Mouse (Mus musculus): ENCODE data around the gene Fads2. TPM values are rescaled to one million over a fixed set of nuclear protein-coding genes. Genes with fewer than 3 reads are reported as not detected.

The Fads2 gene
- polyA plus RNA-seq, 1 experiment from 2014 or later, result 229 TPM

- no peak overlapping the region for H3K4me3 ChIP-seq
- WGBS, result 84% methylated on average over 5 of the region's 5 CpGs
- no peaks in the 10 kb centered on the region for H3K4me1 ChIP-seq (replicated peaks)
- H3K27ac ChIP-seq (replicated peaks), result no peak overlapping the region
- H3K9ac ChIP-seq, result no peak overlapping the region
- no peak for ATAC-seq (ENCODE audit: low FRiP score, low read depth)
- H3K9me3 ChIP-seq, result no peaks in the 10 kb centered on the region
- H3K36me3 ChIP-seq, result no peaks in the 10 kb centered on the region
- H3K4me2 ChIP-seq, result no peak overlapping the region
- H3K27me3 ChIP-seq, result no peaks in the 10 kb centered on the region
These were observed 20.6 kb upstream of the Fads2 start for GRCm38 (mm10) chr19:10122021-10122631.

GRCm38 (mm10) chr19:10116641-10117040 is 15.1 kb upstream of the Fads2 start:
- Histone ChIP-seq H3K36me3 (no peaks in the 10 kb centered on the region), H3K9me3 (no peaks in the 10 kb centered on the region), H3K9ac (no peak overlapping the region), H3K27ac (replicated peaks) (no peak overlapping the region), H3K27me3 (no peaks in the 10 kb centered on the region), H3K4me2 (no peak overlapping the region), H3K4me1 (replicated peaks) (no peaks in the 10 kb centered on the region), H3K4me3 (no peak overlapping the region)
- WGBS, result 58% methylated on average over 3 of the region's 3 CpGs
- ATAC-seq (ENCODE audit: low FRiP score, low read depth), result no peak

- Histone ChIP-seq H3K9me3 (no peaks in the 10 kb centered on the region), H3K27ac (replicated peaks) (no peak overlapping the region), H3K9ac (no peak overlapping the region), H3K36me3 (no peaks in the 10 kb centered on the region), H3K4me1 (replicated peaks) (no peaks in the 10 kb centered on the region), H3K4me3 (no peak overlapping the region), H3K27me3 (no peaks in the 10 kb centered on the region), H3K4me2 (no peak overlapping the region)
- 84% methylated on average over 6 of the region's 6 CpGs for WGBS
- ATAC-seq (ENCODE audit: low FRiP score, low read depth), result no peak
These were observed 14.0 kb upstream of the Fads2 start for GRCm38 (mm10) chr19:10115373-10116158.

- H3K36me3 ChIP-seq, result no peaks in the 10 kb centered on the region
- H3K4me3 ChIP-seq, result no peak overlapping the region
- WGBS, result 74% methylated on average over 4 of the region's 4 CpGs
- ATAC-seq (ENCODE audit: low FRiP score, low read depth), result no peak
- H3K4me2 ChIP-seq, result no peak overlapping the region
- H3K9ac ChIP-seq, result no peak overlapping the region
- H3K27me3 ChIP-seq, result no peaks in the 10 kb centered on the region
- H3K9me3 ChIP-seq, result no peaks in the 10 kb centered on the region
- no peak overlapping the region for H3K27ac ChIP-seq (replicated peaks)
- H3K4me1 ChIP-seq (replicated peaks), result no peaks in the 10 kb centered on the region
These were observed 11.4 kb upstream of the Fads2 start for GRCm38 (mm10) chr19:10112956-10113355.

GRCm38 (mm10) chr19:10108666-10109065 is 7.1 kb upstream of the Fads2 start:
- no peaks in the 10 kb centered on the region for H3K9me3 ChIP-seq
- no peak overlapping the region for H3K27ac ChIP-seq (replicated peaks)
- H3K27me3 ChIP-seq, result no peaks in the 10 kb centered on the region
- no peak for ATAC-seq (ENCODE audit: low FRiP score, low read depth)
- no peaks in the 10 kb centered on the region for H3K36me3 ChIP-seq
- WGBS, result 82% methylated on average over 2 of the region's 2 CpGs
- no peaks in the 10 kb centered on the region for H3K4me1 ChIP-seq (replicated peaks)
- H3K4me2 ChIP-seq, result no peak overlapping the region
- H3K4me3 ChIP-seq, result no peak overlapping the region
- H3K9ac ChIP-seq, result no peak overlapping the region

GRCm38 (mm10) chr19:10108129-10108528 is 6.6 kb upstream of the Fads2 start:
- Histone ChIP-seq H3K9ac (no peak overlapping the region), H3K4me1 (replicated peaks) (no peaks in the 10 kb centered on the region), H3K36me3 (no peaks in the 10 kb centered on the region), H3K4me2 (no peak overlapping the region), H3K27ac (replicated peaks) (no peak overlapping the region), H3K9me3 (no peaks in the 10 kb centered on the region), H3K27me3 (no peaks in the 10 kb centered on the region), H3K4me3 (no peak overlapping the region)
- 100% methylated on average over 1 of the region's 1 CpGs for WGBS
- ATAC-seq (ENCODE audit: low FRiP score, low read depth), result no peak

GRCm38 (mm10) chr19:10107051-10107611 is 5.6 kb upstream of the Fads2 start:
- Histone ChIP-seq H3K27ac (replicated peaks) (no peak overlapping the region), H3K4me1 (replicated peaks) (peaks cover 8% of the 10 kb centered on the region; the same call in 1 of the 2 replicates), H3K4me3 (no peak overlapping the region), H3K9me3 (no peaks in the 10 kb centered on the region), H3K4me2 (no peak overlapping the region), H3K36me3 (no peaks in the 10 kb centered on the region), H3K9ac (no peak overlapping the region), H3K27me3 (no peaks in the 10 kb centered on the region)
- WGBS, result 90% methylated on average over 5 of the region's 5 CpGs
- no peak for ATAC-seq (ENCODE audit: low FRiP score, low read depth)

GRCm38 (mm10) chr19:10106634-10107033 is 5.1 kb upstream of the Fads2 start:
- no peak for ATAC-seq (ENCODE audit: low FRiP score, low read depth)
- Histone ChIP-seq H3K9ac (no peak overlapping the region), H3K9me3 (no peaks in the 10 kb centered on the region), H3K27ac (replicated peaks) (no peak overlapping the region), H3K27me3 (no peaks in the 10 kb centered on the region), H3K36me3 (no peaks in the 10 kb centered on the region), H3K4me1 (replicated peaks) (peaks cover 9% of the 10 kb centered on the region; the same call in 1 of the 2 replicates), H3K4me2 (no peak overlapping the region), H3K4me3 (no peak overlapping the region)
- WGBS, result 89% methylated on average over 2 of the region's 2 CpGs

GRCm38 (mm10) chr19:10105034-10105493 is 3.5 kb upstream of the Fads2 start:
- H3K9ac ChIP-seq, result no peak overlapping the region
- no peak overlapping the region for H3K27ac ChIP-seq (replicated peaks)
- no peaks in the 10 kb centered on the region for H3K9me3 ChIP-seq
- H3K4me1 ChIP-seq (replicated peaks), result peaks cover 11% of the 10 kb centered on the region
- no peaks in the 10 kb centered on the region for H3K27me3 ChIP-seq
- ATAC-seq (ENCODE audit: low FRiP score, low read depth), result no peak
- H3K4me2 ChIP-seq, result no peak overlapping the region
- no peak overlapping the region for H3K4me3 ChIP-seq
- 89% methylated on average over 10 of the region's 10 CpGs for WGBS
- H3K36me3 ChIP-seq, result no peaks in the 10 kb centered on the region

- no peak overlapping the region for H3K27ac ChIP-seq (replicated peaks)
- H3K4me2 ChIP-seq, result no peak overlapping the region
- no peaks in the 10 kb centered on the region for H3K9me3 ChIP-seq
- ATAC-seq (ENCODE audit: low FRiP score, low read depth), result no peak
- H3K36me3 ChIP-seq, result no peaks in the 10 kb centered on the region
- no peaks in the 10 kb centered on the region for H3K27me3 ChIP-seq
- 82% methylated on average over 6 of the region's 6 CpGs for WGBS
- peaks cover 20% of the 10 kb centered on the region for H3K4me1 ChIP-seq (replicated peaks)
- no peak overlapping the region for H3K4me3 ChIP-seq
- H3K9ac ChIP-seq, result no peak overlapping the region
These were observed 2.7 kb upstream of the Fads2 start for GRCm38 (mm10) chr19:10104234-10104633.

GRCm38 (mm10) chr19:10102054-10102700 is 631 bp upstream of the Fads2 start:
- peak overlapping the region; percentile 84 for H3K9ac ChIP-seq
- peak overlapping the region; percentile 74 for H3K4me2 ChIP-seq
- peak overlapping the region; percentile 96 for H3K27ac ChIP-seq (replicated peaks)
- no peak for ATAC-seq (ENCODE audit: low FRiP score, low read depth)
- peak overlapping the region; percentile 75 for H3K4me3 ChIP-seq
- peaks cover 40% of the 10 kb centered on the region for H3K4me1 ChIP-seq (replicated peaks)
- no peaks in the 10 kb centered on the region for H3K9me3 ChIP-seq
- WGBS, result 4% methylated on average over 21 of the region's 25 CpGs
- no peaks in the 10 kb centered on the region for H3K27me3 ChIP-seq
- no peaks in the 10 kb centered on the region for H3K36me3 ChIP-seq

- Histone ChIP-seq H3K9me3 (no peaks in the 10 kb centered on the region), H3K27ac (replicated peaks) (peak overlapping the region; percentile 96), H3K4me1 (replicated peaks) (peaks cover 56% of the 10 kb centered on the region), H3K36me3 (peaks cover 4% of the 10 kb centered on the region; the same call in 1 of the 2 replicates), H3K4me2 (peak overlapping the region; percentile 74), H3K27me3 (no peaks in the 10 kb centered on the region), H3K4me3 (peak overlapping the region; percentile 75), H3K9ac (peak overlapping the region; percentile 84)
- peak; percentile 44 for ATAC-seq (ENCODE audit: low FRiP score, low read depth)
- under 1% methylated on average over 21 of the region's 21 CpGs for WGBS
These were observed 895 bp downstream of the Fads2 start for GRCm38 (mm10) chr19:10100631-10101071.
